Mouse (Mus musculus) stomach, postnatal 0 days (tissue): ENCODE measurements around the gene Oaf.

Experiments used
- CTCF ChIP-seq: IDR thresholded peaks from 2 replicates; pipeline ENCODE4 v1.5.1; 2016; ENCODE audit warnings: antibody characterized with exemption, low read depth, mild to moderate bottlenecking, moderate library complexity
- EP300 ChIP-seq: optimal IDR thresholded peaks from 2 replicates; pipeline ENCODE3; 2016; ENCODE audit warnings: antibody characterized with exemption

GRCm38 (mm10) chr9:43236576-43236975 lies 3.1 kb downstream of the Oaf start:
- no peak for TF ChIP-seq CTCF
- no peak for TF ChIP-seq EP300
